Mouse (Mus musculus) CH12.LX (cell line): ENCODE results near the gene Mff. TPM values are rescaled to one million over a fixed set of nuclear protein-coding genes. Genes with fewer than 3 reads are reported as not detected.

ENCODE experiments used
- DNase-seq: peaks from one replicate; pipeline ENCODE4 v3.0.0-alpha.2; 2013; ENCODE audit errors: extremely low read depth
- H3K27ac ChIP-seq: 2 replicates; pipeline ENCODE4 v1.5.1; 2012; ENCODE audit warnings: low read depth, mild to moderate bottlenecking, control low read depth, moderate library complexity; ENCODE audit not compliant: insufficient read depth
- H3K27me3 ChIP-seq: replicated peaks from 2 replicates; pipeline ENCODE3; 2012; ENCODE audit warnings: inconsistent platforms
- H3K36me3 ChIP-seq, 2 experiments: replicated peaks in 1 of 2; 2 replicates each; pipeline versions ENCODE3 to v1.6.1; 2012; ENCODE audit warnings: inconsistent platforms in 1 of 2, low read length in 1 of 2, mild to moderate bottlenecking in 1 of 2, mixed read lengths in 1 of 2, moderate library complexity in 1 of 2; ENCODE audit not compliant: control insufficient read depth in 1 of 2, insufficient read depth in 1 of 2
- H3K4me1 ChIP-seq, 2 experiments: 2 replicates each; pipeline ENCODE4 v1.6.1; 2012; ENCODE audit warnings: inconsistent platforms in 1 of 2, moderate library complexity in 1 of 2; ENCODE audit not compliant: insufficient read depth in 2 of 2, control insufficient read depth in 1 of 2
- H3K4me2 ChIP-seq: 2 replicates; pipeline ENCODE4 v1.6.1; 2012; ENCODE audit warnings: low read depth, mild to moderate bottlenecking, control low read depth; ENCODE audit not compliant: poor library complexity, insufficient read depth, severe bottlenecking
- H3K4me3 ChIP-seq, 3 experiments: fragments of 150-350 bp in 1 of 3; sonication (generic) in 1 of 3; replicated peaks in 1 of 3; 2 replicates each; pipeline versions ENCODE3 to v1.5.1; 2011 to 2012; ENCODE audit warnings: low read depth in 2 of 3, low read length in 2 of 3, mild to moderate bottlenecking in 2 of 3, moderate library complexity in 2 of 3, control low read depth in 1 of 3, improper control_type of control experiment in 1 of 3, inconsistent platforms in 1 of 3, mixed read lengths in 1 of 3; ENCODE audit not compliant: poor library complexity in 1 of 3
- H3K79me2 ChIP-seq: replicated peaks from 2 replicates; pipeline ENCODE4 v1.6.1; 2012; ENCODE audit warnings: mild to moderate bottlenecking, moderate library complexity; ENCODE audit not compliant: control insufficient read depth, poor library complexity, insufficient read depth, severe bottlenecking; ENCODE audit errors: extremely low read depth
- H3K9ac ChIP-seq: 2 replicates; pipeline ENCODE4 v1.6.1; 2012; ENCODE audit warnings: low read depth, mild to moderate bottlenecking, control low read depth, moderate library complexity; ENCODE audit not compliant: insufficient read depth
- H3K9me3 ChIP-seq: replicated peaks from 2 replicates; pipeline ENCODE3; 2012; ENCODE audit warnings: low read length, inconsistent platforms, mixed read lengths
- BHLHE40 ChIP-seq: IDR thresholded peaks from 2 replicates; pipeline ENCODE4 v1.6.1; 2011; ENCODE audit warnings: mild to moderate bottlenecking, low read depth, low read length, improper control_type of control experiment
- CHD1 ChIP-seq: IDR thresholded peaks from 2 replicates; pipeline ENCODE4 v1.6.1; 2012; ENCODE audit warnings: low read depth, low read length, improper control_type of control experiment, inconsistent platforms
- CHD2 ChIP-seq: IDR thresholded peaks from 2 replicates; pipeline ENCODE4 v1.6.1; 2011; ENCODE audit warnings: low read length, improper control_type of control experiment
- CTCF ChIP-seq, 2 experiments: IDR thresholded peaks in 1 of 2; conservative IDR thresholded peaks in 1 of 2; 2 replicates each; pipeline ENCODE4 v1.5.1; 2011 to 2012; ENCODE audit warnings: low read depth in 2 of 2, low read length in 2 of 2, improper control_type of control experiment in 1 of 2, inconsistent platforms in 1 of 2, mild to moderate bottlenecking in 1 of 2, moderate library complexity in 1 of 2
- ETS1 ChIP-seq: conservative IDR thresholded peaks from 2 replicates; pipeline ENCODE4 v1.6.1; 2012; ENCODE audit warnings: low read depth, mild to moderate bottlenecking, inconsistent platforms, low read length, improper control_type of control experiment, moderate library complexity
- GABPA ChIP-seq: IDR thresholded peaks from 2 replicates; pipeline ENCODE4 v1.6.1; 2012; ENCODE audit warnings: low read depth, low read length, improper control_type of control experiment, inconsistent platforms; ENCODE audit not compliant: insufficient replicate concordance
- HCFC1 ChIP-seq: IDR thresholded peaks from 2 replicates; pipeline ENCODE4 v1.6.1; 2012; ENCODE audit warnings: low read depth, mild to moderate bottlenecking, inconsistent platforms, low read length, improper control_type of control experiment
- IRF4 ChIP-seq: IDR thresholded peaks from 2 replicates; pipeline ENCODE4 v1.6.1; 2014; ENCODE audit warnings: low read depth, mild to moderate bottlenecking, inconsistent platforms, low read length, improper control_type of control experiment
- JUND ChIP-seq: conservative IDR thresholded peaks from 2 replicates; pipeline ENCODE4 v1.6.1; 2011; ENCODE audit warnings: low read depth, low read length, improper control_type of control experiment
- KAT2A ChIP-seq: IDR thresholded peaks from 2 replicates; pipeline ENCODE4 v1.6.1; 2012; ENCODE audit warnings: low read length, improper control_type of control experiment, inconsistent platforms; ENCODE audit not compliant: insufficient replicate concordance
- MAFK ChIP-seq: IDR thresholded peaks from 2 replicates; pipeline ENCODE4 v1.6.1; 2011; ENCODE audit warnings: low read length, improper control_type of control experiment; ENCODE audit not compliant: insufficient replicate concordance
- MAX ChIP-seq: IDR thresholded peaks from 2 replicates; pipeline ENCODE4 v1.6.1; 2011; ENCODE audit warnings: low read length, improper control_type of control experiment
- MAZ ChIP-seq: IDR thresholded peaks from 2 replicates; pipeline ENCODE4 v1.6.1; 2012; ENCODE audit warnings: low read depth, mild to moderate bottlenecking, inconsistent platforms, low read length, improper control_type of control experiment, moderate library complexity
- MXI1 ChIP-seq: IDR thresholded peaks from 2 replicates; pipeline ENCODE4 v1.6.1; 2011; ENCODE audit warnings: mild to moderate bottlenecking, low read depth, low read length, improper control_type of control experiment
- PAX5 ChIP-seq: IDR thresholded peaks from 2 replicates; pipeline ENCODE4 v1.6.1; 2012; ENCODE audit warnings: low read length, inconsistent platforms, mixed read lengths
- POLR2A ChIP-seq: IDR thresholded peaks from 2 replicates; pipeline ENCODE4 v1.6.1; 2011; ENCODE audit warnings: low read depth, mild to moderate bottlenecking, improper control_type of control experiment, low read length
- POLR2AphosphoS2 ChIP-seq: IDR thresholded peaks from 2 replicates; pipeline ENCODE4 v1.6.1; 2011; ENCODE audit warnings: low read depth, low read length, improper control_type of control experiment
- RAD21 ChIP-seq: IDR thresholded peaks from 2 replicates; pipeline ENCODE4 v1.6.1; 2011; ENCODE audit warnings: low read depth, mild to moderate bottlenecking, low read length, improper control_type of control experiment, moderate library complexity
- RCOR1 ChIP-seq: conservative IDR thresholded peaks from 2 replicates; pipeline ENCODE4 v1.6.1; 2012; ENCODE audit warnings: low read depth, mild to moderate bottlenecking, inconsistent platforms, low read length, improper control_type of control experiment
- SIN3A ChIP-seq: IDR thresholded peaks from 2 replicates; pipeline ENCODE4 v1.6.1; 2012; ENCODE audit warnings: low read length, improper control_type of control experiment, inconsistent platforms
- SMC3 ChIP-seq: IDR thresholded peaks from 2 replicates; pipeline ENCODE4 v1.6.1; 2011; ENCODE audit warnings: low read depth, low read length, improper control_type of control experiment
- TBP ChIP-seq: conservative IDR thresholded peaks from 2 replicates; pipeline ENCODE4 v1.6.1; 2011; ENCODE audit warnings: low read depth, low read length, improper control_type of control experiment
- USF1 ChIP-seq: IDR thresholded peaks from 2 replicates; pipeline ENCODE4 v1.6.1; 2014; ENCODE audit warnings: low read depth, mild to moderate bottlenecking, inconsistent platforms, low read length, improper control_type of control experiment
- ZC3H11A ChIP-seq: IDR thresholded peaks from 2 replicates; pipeline ENCODE4 v1.6.1; 2012; ENCODE audit warnings: low read depth, mild to moderate bottlenecking, inconsistent platforms, low read length, improper control_type of control experiment
- ZMIZ1 ChIP-seq: IDR thresholded peaks from 2 replicates; pipeline ENCODE4 v1.6.1; 2012; ENCODE audit warnings: low read depth, mild to moderate bottlenecking, inconsistent platforms, low read length, improper control_type of control experiment
- ZNF384 ChIP-seq: IDR thresholded peaks from 2 replicates; pipeline ENCODE4 v1.6.1; 2012; ENCODE audit warnings: low read depth, low read length, improper control_type of control experiment, inconsistent platforms
- dilution Hi-C: fragments of 300-500 bp; cut with MboI; formaldehyde crosslinking; loops from 2 replicates; pipeline ENCODE4 v1.14.3; 2020; ENCODE audit warnings: low sequenced_read_pairs; ENCODE audit not compliant: extremely low pct_unique_long_range_greater_than_20kb, extremely low pct_ligation_motif_present
- in situ Hi-C: fragments of 300-500 bp; cut with MboI; formaldehyde crosslinking; loops from 3 replicates; pipeline ENCODE4 v1.14.3; 2019; ENCODE audit warnings: low sequenced_read_pairs, low pct_ligation_motif_present, low pct_unique_long_range_greater_than_20kb, mixed read lengths
- polyA plus RNA-seq: library from polyadenylated mRNA; unstranded; fragments of >175 nt; gene quantifications from 2 replicates; pipeline ENCODE4 v1.2.1, GENCODE M21; 2012; ENCODE audit warnings: low read depth; ENCODE audit not compliant: insufficient read length
- total RNA-seq, 2 experiments: library from RNA; depleted of rRNA; stranded (reverse); fragments of 300-350 nt in 1 of 2; fragments of >200 nt in 1 of 2; gene quantifications; 2 replicates each; pipeline ENCODE4 v1.2.3; 2012 to 2014

Gene Mff
- total and polyA plus RNA-seq, 3 experiments: 90.7 to 232 (median 169) TPM

DNA sequence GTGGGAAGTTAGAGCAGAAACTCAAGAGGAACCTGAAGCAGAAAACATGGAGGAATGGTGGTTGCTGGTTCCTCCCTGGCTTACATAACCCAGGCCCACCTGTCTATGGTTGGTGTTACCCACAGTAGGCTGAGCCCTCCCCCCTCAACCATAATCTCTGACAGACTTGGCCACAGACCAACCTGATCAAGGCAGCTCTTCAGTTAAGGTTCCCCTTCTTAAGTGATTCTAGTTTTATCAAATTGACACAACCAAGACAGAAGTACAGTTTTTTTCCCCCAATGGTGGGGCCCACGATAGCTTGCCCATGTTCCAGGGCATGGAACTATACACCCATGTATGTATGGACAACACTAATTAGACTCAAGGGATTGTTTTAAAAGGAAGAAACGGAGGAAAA, 37.8 kb upstream of the Mff start:
- H3K4me1 ChIP-seq: no peaks in the 10 kb centered on the region
- H3K9me3 ChIP-seq: no peaks in the 10 kb centered on the region
- no peaks in the 10 kb centered on the region for H3K36me3 ChIP-seq
- no peak overlapping the region for H3K4me3 ChIP-seq
- no peaks in the 10 kb centered on the region for H3K79me2 ChIP-seq
- in situ Hi-C loops (no loop called here), dilution Hi-C loops (no loop called here)
- H3K9ac ChIP-seq: no peak overlapping the region
- no peak overlapping the region for H3K27ac ChIP-seq
- H3K27me3 ChIP-seq: no peaks in the 10 kb centered on the region
- no peak for DNase-seq
- no peak for TF ChIP-seq CHD1
- TF ChIP-seq ZNF384: no peak
- no peak for TF ChIP-seq ETS1
- TF ChIP-seq IRF4: no peak
- no peak for TF ChIP-seq HCFC1
- TF ChIP-seq SIN3A: no peak
- no peak for TF ChIP-seq TBP
- TF ChIP-seq GABPA: no peak
- TF ChIP-seq BHLHE40: no peak
- TF ChIP-seq KAT2A: no peak
- no peak for TF ChIP-seq MXI1
- TF ChIP-seq PAX5: no peak
- no peak for TF ChIP-seq SMC3
- TF ChIP-seq ZMIZ1: no peak
- TF ChIP-seq RAD21: no peak
- no peak for TF ChIP-seq RCOR1
- no peak for TF ChIP-seq MAX
- TF ChIP-seq CTCF (conservative IDR thresholded peaks at IDR 0.05 in 1 of 2, IDR thresholded peaks at IDR 0.05 in 1 of 2; ENCODE audit: low read depth in 2 of 2, low read length in 2 of 2): no peak
- TF ChIP-seq POLR2AphosphoS2: no peak
- no peak overlapping the region for H3K4me2 ChIP-seq

GRCm38 (mm10) chr1:82687931-82688330, 36.8 kb upstream of the Mff start:
- H3K4me2 ChIP-seq: no peak overlapping the region
- no peaks in the 10 kb centered on the region for H3K9me3 ChIP-seq
- TF ChIP-seq KAT2A (no peak), MAZ (no peak), GABPA (no peak), POLR2A (no peak), ETS1 (no peak), RAD21 (no peak), JUND (no peak), ZC3H11A (no peak), CTCF (conservative IDR thresholded peaks at IDR 0.05 in 1 of 2, IDR thresholded peaks at IDR 0.05 in 1 of 2; ENCODE audit: low read depth in 2 of 2, low read length in 2 of 2) (no peak), USF1 (no peak), CHD2 (no peak), POLR2AphosphoS2 (no peak), MAFK (no peak)
- TF ChIP-seq, all 38 proteins: peak for 0
- Histone ChIP-seq H3K27ac (no peak overlapping the region), H3K27me3 (no peaks in the 10 kb centered on the region), H3K4me1 (no peaks in the 10 kb centered on the region), H3K79me2 (no peaks in the 10 kb centered on the region), H3K4me3 (no peak overlapping the region), H3K9ac (no peak overlapping the region), H3K36me3 (no peaks in the 10 kb centered on the region)
- DNase-seq: no peak
- in situ Hi-C loops (no loop called here), dilution Hi-C loops (no loop called here)
